ENCODE assay signal across 9 mouse cellular contexts in the genomic region with DNA sequence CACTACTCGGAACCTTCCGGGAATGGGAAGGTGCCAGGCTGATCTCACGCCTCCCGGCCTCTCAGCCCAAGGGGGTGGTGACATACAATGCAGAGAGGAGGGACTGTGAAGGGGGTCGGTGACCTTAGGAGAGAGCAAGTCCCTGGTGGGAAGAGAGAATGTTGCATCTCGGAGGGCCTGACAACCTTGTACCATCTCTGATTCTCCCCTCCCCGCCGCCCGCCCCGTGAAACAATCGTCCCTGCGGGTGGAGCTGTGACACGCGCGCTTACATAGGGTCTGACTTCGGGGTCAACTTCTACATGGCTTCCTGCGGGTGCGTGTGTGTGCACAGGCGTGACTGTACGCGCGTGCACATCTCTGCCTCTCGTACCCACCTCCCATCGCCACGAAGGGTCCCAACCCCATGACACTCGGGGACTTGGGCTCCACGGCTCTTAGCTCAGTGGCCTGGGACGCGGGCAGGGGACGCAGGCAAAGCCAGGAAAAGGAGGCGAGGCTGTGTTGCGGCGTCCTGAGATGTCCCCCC. TPM values are rescaled to one million over a fixed set of nuclear protein-coding genes. Genes with fewer than 3 reads are reported as not detected.
DNase-seq lines count a peak whose midpoint lies in the region; ATAC-seq lines count a peak whose summit lies in the region.
"Had no signal": no experiment of that assay in that cellular context is flagged by ENCODE, and none has a peak within 500 bp of the region (broad histone marks: within the 10 kb centered on the region; RNA-seq: fewer than 3 reads in every experiment).

A gene (plus strand): TSS at position 230 of the 529 bp plus-strand sequence.

- ATAC-seq in kidney, embryonic 14.5 days (ENCODE audit: low FRiP score, low TSS enrichment): 0 out of 2 replicates have a peak, but pooled peaks have one; percentile 18
- ATAC-seq in midbrain, embryonic 14.5 days (ENCODE audit: low FRiP score, low TSS enrichment): 0 out of 2 replicates have a peak, but pooled peaks have one; percentile 15

- H3K4me2 ChIP-seq in kidney, embryonic 14.5 days (replicated peaks; ENCODE audit: low read depth, low read length): peak within 1 kb of the TSS; percentile 99
- peak within 1 kb of the TSS; percentile 95 for H3K4me2 ChIP-seq in midbrain, embryonic 14.5 days (ENCODE audit: low read length)

- H3K9me3 ChIP-seq in kidney, embryonic 14.5 days (ENCODE audit: control insufficient read depth, low read length): no peaks in the 10 kb centered on the region
- H3K9me3 ChIP-seq in limb, embryonic 10.5 days (replicated peaks): no peaks in the 10 kb centered on the region
- no peaks in the 10 kb centered on the region for H3K9me3 ChIP-seq in midbrain, embryonic 14.5 days (ENCODE audit: control insufficient read depth, low read length)

- H3K36me3 ChIP-seq in kidney, embryonic 14.5 days (ENCODE audit: control insufficient read depth, insufficient read depth, low read length): no peaks in the 10 kb centered on the region
- no peaks in the 10 kb centered on the region for H3K36me3 ChIP-seq in limb, embryonic 10.5 days
- H3K36me3 ChIP-seq in midbrain, embryonic 14.5 days (ENCODE audit: control insufficient read depth, insufficient read depth, low read length): no peaks in the 10 kb centered on the region

- peak within 1 kb of the TSS; percentile 55 for H3K9ac ChIP-seq in kidney, embryonic 14.5 days (ENCODE audit: low read depth, low read length)
- H3K9ac ChIP-seq in midbrain, embryonic 14.5 days (replicated peaks; ENCODE audit: low read length): peak within 1 kb of the TSS; percentile 70

- no peak for DNase-seq in kidney, adult 11 months
- DNase-seq in adrenal gland, postnatal 10 days: peak; percentile 41
- DNase-seq in heart, postnatal 4 days: peak; percentile 31
- DNase-seq in limb, embryonic 10.5 days (ENCODE audit: low spot score): peak; percentile 66
- DNase-seq in midbrain, embryonic 14.5 days: peak; percentile 60
- no peak for DNase-seq in natural killer cell, adult 2 months (ENCODE audit: low spot score in 2 of 2)
- no peak for DNase-seq in B cell, adult 2 months

- no peak within 1 kb of the TSS for H3K27ac ChIP-seq in kidney, embryonic 14.5 days (ENCODE audit: low read depth, low read length)
- H3K27ac ChIP-seq in limb, embryonic 10.5 days: peak within 1 kb of the TSS; percentile 75
- H3K27ac ChIP-seq in midbrain, embryonic 14.5 days (replicated peaks; ENCODE audit: low read depth, low read length): 0 out of 2 replicates have a peak within 1 kb of the TSS, but pooled peaks have one; percentile 26

- peaks cover 73% of the 10 kb centered on the region for H3K27me3 ChIP-seq in kidney, embryonic 14.5 days (ENCODE audit: control insufficient read depth, insufficient read depth, low read length)
- H3K27me3 ChIP-seq in limb, embryonic 10.5 days (ENCODE audit: low read depth, poor library complexity, severe bottlenecking): peaks cover 85% of the 10 kb centered on the region
- H3K27me3 ChIP-seq in midbrain, embryonic 14.5 days (ENCODE audit: control insufficient read depth, insufficient read depth, low read length): peaks cover 55% of the 10 kb centered on the region

- peak within 1 kb of the TSS; percentile 51 for H3K4me3 ChIP-seq in kidney, embryonic 14.5 days (ENCODE audit: low read length)
- peak within 1 kb of the TSS; percentile 75 for H3K4me3 ChIP-seq in limb, embryonic 10.5 days
- H3K4me3 ChIP-seq in midbrain, embryonic 14.5 days (replicated peaks; ENCODE audit: low read depth, low read length): peak within 1 kb of the TSS; percentile 59

- peaks cover 26% of the 10 kb centered on the region for H3K4me1 ChIP-seq in kidney, embryonic 14.5 days (ENCODE audit: control insufficient read depth, insufficient read depth, low read length)
- H3K4me1 ChIP-seq in limb, embryonic 10.5 days: peaks cover 54% of the 10 kb centered on the region
- peaks cover 26% of the 10 kb centered on the region; the same call in 1 of the 2 replicates for H3K4me1 ChIP-seq in midbrain, embryonic 14.5 days (ENCODE audit: control insufficient read depth, insufficient read depth, low read length)

- under 1% methylated on average over 33 of the region's 33 CpGs for WGBS in kidney, embryonic 14.5 days
- WGBS in limb, embryonic 10.5 days: under 1% methylated on average over 33 of the region's 33 CpGs
- WGBS in midbrain, embryonic 14.5 days: under 1% methylated on average over 33 of the region's 33 CpGs

RNA-seq across cellular contexts. Expression of the gene that starts here (rescaled TPM):
- 0.14 and 0.50 TPM in 2 replicates for polyA plus RNA-seq in kidney, embryonic 14.5 days (2014; fragmentation: Nextera tagmentation; extraction: Ambion mirVana)
- 1 to 10 TPM; 1.1 to 2.2 TPM for total RNA-seq in adrenal gland, postnatal 10 days (2021)
- total RNA-seq in heart, postnatal 4 days (2021): under 1 TPM; 0.65 to 0.81 TPM
- polyA plus RNA-seq in limb, embryonic 10.5 days (2016; fragmentation: Nextera tagmentation; extraction: Ambion mirVana): 0.10 and 0.18 TPM in 2 replicates
- polyA plus RNA-seq in midbrain, embryonic 14.5 days (2014; fragmentation: Nextera tagmentation; extraction: Ambion mirVana): 3.0 and 3.9 TPM in 2 replicates
- total RNA-seq: neutrophil, adult 5-6 weeks had no signal

Comparison
In these comparisons a context has a peak if more than half of its experiments do, and no peak if none do; other contexts are left out.
1. Peak in ATAC-seq, H3K4me3 ChIP-seq, H3K9ac ChIP-seq and H3K4me2 ChIP-seq in kidney, embryonic 14.5 days; RNA of the gene not detected or under 1 TPM.
2. Peak in DNase-seq in heart, postnatal 4 days; RNA of the gene not detected or under 1 TPM.
3. Peak in DNase-seq, H3K4me3 ChIP-seq and H3K27ac ChIP-seq in limb, embryonic 10.5 days; RNA of the gene not detected or under 1 TPM.
4. DNase-seq: peak in adrenal gland, postnatal 10 days (single experiment) and midbrain, embryonic 14.5 days (single experiment); none in kidney, adult 11 months (single experiment), natural killer cell, adult 2 months (0 of 2) and B cell, adult 2 months (0 of 2).
5. Peak in every context shown above with its lines, with median percentiles within 50 percentile points of each other: H3K4me3 ChIP-seq.